Mouse (Mus musculus) heart, embryonic 16.5 days (tissue): ENCODE results near the gene Sbno2. TPM values are rescaled to one million over a fixed set of nuclear protein-coding genes. Genes with fewer than 3 reads are reported as not detected.
"Not testable (repeated sequence)": the region's sequence is repeated elsewhere in the genome, so short reads cannot be mapped to it uniquely, and the experiment has no call there.

ENCODE experiments used
- ATAC-seq: fragments of 200-750 bp; cut with Nextera tagmentation; replicated peaks from 2 replicates; pipeline ENCODE4 v1.8.0; 2017; ENCODE audit warnings: moderate number of reproducible peaks; ENCODE audit not compliant: insufficient read depth, low FRiP score; ENCODE audit errors: extremely low read depth
- H3K27ac ChIP-seq: fragments of 300-500 bp; sonication (generic); 2 replicates; pipeline ENCODE4 v1.5.1; 2014; ENCODE audit warnings: mild to moderate bottlenecking, low read length, control low read depth, moderate library complexity
- H3K27me3 ChIP-seq: fragments of 300-500 bp; sonication (generic); 2 replicates; pipeline ENCODE4 v1.6.1; 2014; ENCODE audit warnings: low read length, mixed read lengths; ENCODE audit not compliant: control insufficient read depth, insufficient read depth
- H3K36me3 ChIP-seq: fragments of 300-500 bp; sonication (generic); 2 replicates; pipeline ENCODE4 v1.6.1; 2014; ENCODE audit not compliant: control insufficient read depth, insufficient read depth
- H3K4me1 ChIP-seq: fragments of 300-500 bp; sonication (generic); 2 replicates; pipeline ENCODE4 v1.6.1; 2014; ENCODE audit warnings: low read length, mixed read lengths; ENCODE audit not compliant: control insufficient read depth, insufficient read depth
- H3K4me2 ChIP-seq: fragments of 300-500 bp; sonication (generic); 2 replicates; pipeline ENCODE4 v1.6.1; 2014; ENCODE audit warnings: low read depth, mild to moderate bottlenecking, control low read depth, low read length
- H3K4me3 ChIP-seq: fragments of 300-500 bp; sonication (generic); 2 replicates; pipeline ENCODE4 v1.5.1; 2014; ENCODE audit warnings: mild to moderate bottlenecking, control low read depth, low read length
- H3K9ac ChIP-seq: fragments of 300-500 bp; sonication (generic); 2 replicates; pipeline ENCODE4 v1.6.1; 2014; ENCODE audit warnings: low read length, control low read depth
- H3K9me3 ChIP-seq: fragments of 300-500 bp; sonication (generic); replicated peaks from 2 replicates; pipeline ENCODE4 v1.6.1; 2016; ENCODE audit warnings: low read length; ENCODE audit not compliant: control insufficient read depth
- WGBS: fragments of 180-500 bp; shearing (Covaris S2); extraction: QIAGEN DNeasy Blood & Tissue Kit; methylation state at CpG from one replicate; pipeline ENCODE4 v1.1.7; 2014; 5-methylcytosine and 5-hydroxymethylcytosine counted together
- polyA plus RNA-seq: library from polyadenylated mRNA; unstranded; fragments of >200 nt; fragmentation: Nextera tagmentation; extraction: Ambion mirVana; gene quantifications from 2 replicates; pipeline ENCODE4 v1.2.1, GENCODE M21; 2015

Sbno2 gene
- polyA plus RNA-seq, 1 experiment from 2014 or later: 11.7 TPM

DNA sequence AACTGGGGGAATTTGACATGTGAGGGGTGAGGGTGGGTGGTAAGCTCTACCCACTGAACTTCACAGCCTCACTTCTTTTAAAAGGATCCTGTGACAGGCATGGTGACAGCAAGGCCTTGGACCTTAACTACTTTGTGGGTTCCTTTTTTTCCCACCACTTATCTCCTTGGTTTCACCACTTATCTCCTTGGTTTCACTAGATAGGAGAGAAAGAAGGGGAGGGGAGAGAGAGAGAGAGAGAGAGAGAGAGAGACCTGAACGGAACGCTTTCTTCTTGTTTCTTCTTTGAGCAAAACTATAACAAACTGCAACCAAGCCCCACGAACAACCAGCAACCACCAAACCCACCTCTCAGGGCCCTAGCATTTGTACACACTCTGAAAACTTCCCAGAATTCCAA lies 56.5 kb downstream of the Sbno2 start:
- 59% methylated on average over 3 of the region's 3 CpGs for WGBS

DNA sequence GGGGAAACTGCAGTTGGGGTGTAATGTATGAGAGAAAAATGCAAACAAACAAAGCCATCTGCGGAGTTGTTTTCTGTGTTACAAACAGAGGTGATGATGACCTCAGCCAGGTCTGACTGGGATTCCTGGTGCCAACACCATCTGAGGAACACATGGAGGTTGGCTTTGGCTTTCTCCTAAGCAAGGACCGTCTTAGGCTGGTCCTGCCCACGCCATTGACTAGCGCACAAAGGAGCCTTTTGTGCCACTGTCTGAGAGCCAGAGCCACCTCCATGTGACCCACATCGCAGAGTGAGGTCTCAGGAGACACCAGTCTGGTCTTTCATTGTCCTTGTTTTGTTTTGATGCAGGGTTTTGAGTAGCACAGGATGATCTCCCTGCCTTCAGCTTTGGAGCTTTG lies 57.0 kb downstream of the Sbno2 start:
- no peak for ATAC-seq
- no peak overlapping the region for H3K4me3 ChIP-seq
- no peak overlapping the region for H3K4me2 ChIP-seq
- no peaks in the 10 kb centered on the region for H3K27me3 ChIP-seq
- H3K36me3 ChIP-seq: no peaks in the 10 kb centered on the region
- H3K27ac ChIP-seq: no peak overlapping the region; the same call in 1 of the 2 replicates
- H3K4me1 ChIP-seq: peaks cover 28% of the 10 kb centered on the region
- H3K9me3 ChIP-seq: no peaks in the 10 kb centered on the region
- WGBS: 36% methylated on average over 5 of the region's 5 CpGs
- no peak overlapping the region for H3K9ac ChIP-seq

More for the DNA sequence above, 56.5 kb downstream of the Sbno2 start:
- Histone ChIP-seq H3K27ac (no peak overlapping the region; the same call in 1 of the 2 replicates), H3K4me3 (no peak overlapping the region), H3K27me3 (no peaks in the 10 kb centered on the region), H3K9me3 (no peaks in the 10 kb centered on the region), H3K36me3 (no peaks in the 10 kb centered on the region), H3K4me2 (no peak overlapping the region), H3K9ac (no peak overlapping the region), H3K4me1 (peaks cover 28% of the 10 kb centered on the region)
- ATAC-seq: no peak

DNA sequence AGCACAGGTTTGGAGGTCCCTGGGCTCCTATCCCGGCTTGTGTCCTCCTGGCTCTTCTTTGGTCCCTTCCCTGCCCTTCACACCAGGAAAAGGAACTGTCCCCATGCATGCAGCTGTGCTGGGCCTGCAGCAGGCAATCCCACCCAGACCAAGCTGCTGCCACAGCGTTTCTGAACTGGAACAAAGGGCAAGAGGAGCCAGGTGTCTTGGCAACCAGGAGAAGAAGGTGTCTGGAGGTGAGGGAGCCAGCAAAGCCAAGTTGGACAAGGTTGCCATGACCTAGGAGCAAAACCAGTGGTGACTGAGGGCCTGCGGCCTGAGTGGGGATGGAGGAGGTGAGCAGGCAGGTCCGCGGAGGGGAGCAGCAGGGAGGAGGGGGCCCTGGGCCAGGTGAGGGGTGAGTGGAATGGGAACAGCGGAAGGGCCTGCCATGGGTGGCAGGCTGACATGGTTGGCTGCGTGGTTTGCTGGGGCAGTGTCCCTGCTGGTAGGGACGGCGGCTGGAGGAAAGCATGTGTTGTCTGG lies 58.3 kb downstream of the Sbno2 start, which contains the start of gene Gpx4:
Gene Gpx4 (plus strand): TSS at position 126 of the 525 bp plus-strand sequence.
- Histone ChIP-seq H3K9ac (0 out of 2 replicates have a peak within 1 kb of the TSS, but pooled peaks have one; percentile 9), H3K4me3 (no peak within 1 kb of the TSS), H3K27me3 (no peaks in the 10 kb centered on the region), H3K9me3 (no peaks in the 10 kb centered on the region), H3K4me1 (peaks cover 19% of the 10 kb centered on the region), H3K27ac (no peak within 1 kb of the TSS), H3K4me2 (no peak within 1 kb of the TSS), H3K36me3 (no peaks in the 10 kb centered on the region)
- no peak for ATAC-seq
- 66% methylated on average over 9 of the region's 9 CpGs for WGBS

DNA sequence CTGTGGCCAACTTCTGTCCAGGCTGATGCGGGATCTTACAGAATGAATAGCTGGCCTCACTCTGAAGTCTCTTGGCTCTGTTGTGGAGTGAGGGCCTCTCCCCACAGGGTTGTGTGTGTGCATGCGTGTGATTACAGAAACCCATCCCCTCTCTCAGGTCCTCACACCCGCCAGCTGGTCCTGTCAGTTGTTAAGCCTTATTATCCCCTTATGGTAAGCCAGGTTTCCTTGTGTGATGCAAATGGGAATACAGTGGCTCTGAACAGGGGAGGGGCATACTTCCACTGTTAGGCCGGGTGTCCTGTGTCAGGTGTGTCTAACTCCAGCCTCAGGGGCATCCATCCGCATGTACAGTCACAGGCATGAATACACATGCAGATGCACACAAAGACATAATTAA lies 59.6 kb downstream of the Sbno2 start:
- 82% methylated on average over 5 of the region's 5 CpGs for WGBS
- no peak overlapping the region for H3K9ac ChIP-seq
- no peak for ATAC-seq

DNA sequence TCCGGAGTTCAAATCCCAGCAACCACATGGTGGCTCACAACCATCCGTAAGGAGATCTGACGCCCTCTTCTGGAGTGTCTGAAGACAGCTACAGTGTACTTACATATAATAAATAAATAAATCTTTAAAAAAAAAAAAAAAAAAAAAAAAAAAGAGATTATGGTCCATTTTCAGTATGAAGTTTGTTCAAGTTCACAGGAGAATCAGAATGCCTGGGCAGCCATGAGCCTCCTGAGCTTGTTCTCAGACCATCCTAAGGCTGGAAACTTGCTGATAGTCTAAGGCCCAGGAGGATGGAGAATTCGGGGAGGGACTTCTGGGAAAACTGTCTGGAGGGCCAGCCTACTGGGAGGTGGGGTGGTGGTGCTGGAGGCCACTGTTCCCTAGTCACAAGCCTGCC lies 60.0 kb downstream of the Sbno2 start:
- not testable (repeated sequence) for H3K4me3 ChIP-seq, H3K4me2 ChIP-seq, H3K27me3 ChIP-seq, ATAC-seq, H3K9me3 ChIP-seq, H3K4me1 ChIP-seq, H3K9ac ChIP-seq, H3K27ac ChIP-seq, H3K36me3 ChIP-seq
- WGBS: 64% methylated on average over 2 of the region's 4 CpGs

More for the DNA sequence above, 59.6 kb downstream of the Sbno2 start:
- H3K36me3 ChIP-seq: no peaks in the 10 kb centered on the region
- peaks cover 8% of the 10 kb centered on the region; the same call in 1 of the 2 replicates for H3K4me1 ChIP-seq
- H3K4me2 ChIP-seq: no peak overlapping the region
- no peak overlapping the region for H3K27ac ChIP-seq
- H3K4me3 ChIP-seq: no peak overlapping the region
- H3K27me3 ChIP-seq: no peaks in the 10 kb centered on the region
- no peaks in the 10 kb centered on the region for H3K9me3 ChIP-seq

DNA sequence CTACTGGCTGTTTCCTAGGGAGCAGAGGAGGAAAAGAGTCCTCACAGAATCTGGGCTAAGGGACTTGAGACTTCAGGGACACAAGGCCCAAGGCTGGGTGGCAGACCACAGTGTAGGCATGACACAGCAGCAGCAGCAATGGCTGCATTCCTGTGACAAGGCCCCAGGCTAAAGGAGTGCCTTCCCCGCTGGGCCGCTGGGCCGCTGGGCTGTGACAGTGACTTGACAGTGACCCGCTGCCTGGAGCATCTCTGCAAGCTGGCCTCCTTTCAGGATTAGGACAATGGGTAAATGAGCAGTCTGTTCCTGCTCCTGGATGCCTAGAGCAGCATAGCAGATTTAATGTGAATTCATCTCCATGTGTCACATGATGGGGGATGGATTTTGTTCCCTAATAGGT lies 61.3 kb downstream of the Sbno2 start:
- Histone ChIP-seq H3K4me1 (peaks cover 4% of the 10 kb centered on the region; the same call in 1 of the 2 replicates), H3K36me3 (no peaks in the 10 kb centered on the region), H3K4me3 (no peak overlapping the region), H3K4me2 (no peak overlapping the region), H3K9me3 (no peaks in the 10 kb centered on the region), H3K9ac (no peak overlapping the region), H3K27me3 (no peaks in the 10 kb centered on the region), H3K27ac (no peak overlapping the region)
- no peak for ATAC-seq
- WGBS: 60% methylated on average over 4 of the region's 4 CpGs

DNA sequence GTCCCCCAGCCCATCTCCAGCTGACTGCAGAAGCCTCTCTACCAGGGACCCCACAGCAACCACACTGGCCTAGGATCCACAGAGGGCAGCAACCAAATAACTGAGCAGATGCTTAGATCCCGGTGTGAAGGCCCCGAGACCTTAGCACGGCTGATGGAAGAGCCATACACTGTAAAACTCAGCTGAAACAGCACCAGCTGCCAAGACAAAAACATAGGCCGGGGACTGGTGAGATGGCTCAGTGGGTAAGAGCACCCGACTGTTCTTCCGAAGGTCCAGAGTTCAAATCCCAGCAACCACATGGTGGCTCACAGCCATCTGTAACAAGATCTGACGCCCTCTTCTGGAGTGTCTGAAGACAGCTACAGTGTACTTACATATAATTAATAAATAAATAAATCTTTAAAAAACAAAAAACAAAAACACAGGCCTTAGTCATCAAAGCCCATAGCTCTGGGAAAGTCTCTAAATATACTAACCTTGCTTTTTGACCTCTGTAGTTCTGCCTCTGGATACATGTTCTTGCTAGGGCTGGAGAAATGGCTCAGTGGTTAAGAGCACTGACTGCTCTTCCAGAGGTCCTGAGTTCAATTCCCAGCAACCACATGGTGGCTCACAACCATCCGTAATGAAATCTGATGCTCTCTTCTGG lies 63.8 kb downstream of the Sbno2 start:
- H3K9me3 ChIP-seq, H3K27ac ChIP-seq, H3K4me2 ChIP-seq, ATAC-seq, H3K4me3 ChIP-seq, H3K9ac ChIP-seq, H3K4me1 ChIP-seq, H3K27me3 ChIP-seq: not testable (repeated sequence)
- H3K36me3 ChIP-seq: peaks cover 14% of the 10 kb centered on the region
- 90% methylated on average over 8 of the region's 8 CpGs for WGBS

DNA sequence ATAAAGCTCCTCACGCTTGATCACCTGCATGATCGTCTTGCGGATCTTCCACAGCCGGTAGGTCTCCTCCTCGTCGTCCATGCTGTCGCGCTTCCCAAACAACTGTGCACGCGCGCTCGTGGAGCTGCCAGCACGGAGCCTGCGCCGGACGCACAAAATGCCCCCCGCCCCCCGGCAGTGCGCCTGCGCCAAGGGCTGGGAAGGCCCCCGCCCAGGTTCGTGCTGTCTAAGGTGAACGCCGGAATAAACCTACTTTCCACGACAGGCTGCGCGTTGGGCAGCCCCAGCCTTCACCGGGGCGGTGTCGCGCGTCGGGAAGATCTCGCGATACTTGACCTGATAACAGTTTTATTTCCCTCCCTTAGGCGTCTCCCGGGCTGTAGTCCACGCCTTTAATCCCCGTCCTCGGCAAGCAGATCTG lies 65.8 kb downstream of the Sbno2 start, which contains the start of gene Polr2e:
Gene Polr2e (minus strand): TSS at position 237 of the 421 bp plus-strand sequence.
- H3K4me3 ChIP-seq: peak within 1 kb of the TSS; percentile 93
- peak within 1 kb of the TSS; percentile 75 for H3K27ac ChIP-seq
- no peaks in the 10 kb centered on the region for H3K27me3 ChIP-seq
- H3K4me1 ChIP-seq: peaks cover 8% of the 10 kb centered on the region
- peak; percentile 97 for ATAC-seq
- peak within 1 kb of the TSS; percentile 91 for H3K9ac ChIP-seq
- H3K9me3 ChIP-seq: no peaks in the 10 kb centered on the region
- H3K4me2 ChIP-seq: peak within 1 kb of the TSS; percentile 93
- H3K36me3 ChIP-seq: peaks cover 27% of the 10 kb centered on the region
- WGBS: under 1% methylated on average over 40 of the region's 40 CpGs

DNA sequence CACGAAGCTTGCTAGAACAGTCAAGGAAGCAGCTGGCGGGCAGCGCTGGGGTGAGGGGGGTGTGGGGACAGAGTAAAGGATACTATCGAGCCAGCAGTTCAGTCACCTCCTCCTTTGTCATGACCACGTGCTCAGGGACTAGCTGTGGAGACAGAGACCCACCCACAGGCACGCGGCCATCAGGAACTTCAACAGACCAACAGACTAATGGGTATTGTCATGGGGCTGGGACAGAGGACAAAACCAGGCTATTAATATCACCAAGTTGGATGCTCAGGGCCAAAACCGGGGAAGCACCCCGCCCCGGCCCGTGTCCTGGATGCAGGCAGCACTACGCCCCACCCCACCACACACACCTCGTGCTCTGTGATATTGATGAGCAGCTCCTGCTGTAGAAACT lies 68.5 kb downstream of the Sbno2 start:
- no peak overlapping the region for H3K27ac ChIP-seq
- H3K4me1 ChIP-seq: peaks cover 29% of the 10 kb centered on the region
- WGBS: 88% methylated on average over 13 of the region's 13 CpGs
- H3K4me2 ChIP-seq: no peak overlapping the region
- H3K9me3 ChIP-seq: no peaks in the 10 kb centered on the region
- no peaks in the 10 kb centered on the region for H3K27me3 ChIP-seq
- peaks cover 27% of the 10 kb centered on the region for H3K36me3 ChIP-seq
- no peak overlapping the region for H3K4me3 ChIP-seq
- no peak for ATAC-seq
- H3K9ac ChIP-seq: no peak overlapping the region
